ENCODE assay signal across 13 mouse cellular contexts in the genomic region with DNA sequence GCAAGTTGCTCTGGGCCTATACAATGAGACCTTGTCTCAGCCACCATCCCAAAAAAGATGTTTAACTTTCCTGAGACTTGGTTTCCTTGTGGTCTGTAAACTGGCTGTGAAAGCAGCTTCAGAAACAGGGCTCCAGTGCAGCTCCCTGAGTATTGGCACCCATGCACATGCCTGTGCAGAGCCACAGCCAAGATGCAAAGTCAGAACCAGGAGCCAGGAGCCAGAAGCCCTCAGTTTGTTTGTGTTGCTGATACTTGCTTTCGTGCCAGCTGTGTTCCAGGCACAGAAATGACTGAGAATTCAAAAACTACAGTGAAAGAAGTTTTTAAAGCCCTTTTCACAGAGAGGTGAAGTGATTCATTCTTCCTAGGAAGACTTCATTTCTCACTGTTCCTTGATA. TPM values are rescaled to one million over a fixed set of nuclear protein-coding genes. Genes with fewer than 3 reads are reported as not detected.
DNase-seq lines count a peak whose midpoint lies in the region; ATAC-seq and TF ChIP-seq lines count a peak whose summit lies in the region.
"Had no signal": no experiment of that assay in that cellular context is flagged by ENCODE, and none has a peak within 500 bp of the region (broad histone marks: within the 10 kb centered on the region; RNA-seq: fewer than 3 reads in every experiment).

No protein-coding gene starts in this region.

- TF ChIP-seq CTCF in lung, embryonic 14.5 days (IDR thresholded peaks at IDR 0.05; ENCODE audit: low read depth): no peak
- TF ChIP-seq CTCF in lung, adult 2 months (IDR thresholded peaks at IDR 0.05; ENCODE audit: insufficient read depth, low read length): no peak

- DNase-seq in adrenal gland, postnatal 10 days: peak; percentile 50
- DNase-seq in adrenal gland, postnatal 25 days: no peak
- DNase-seq in heart, postnatal 10 days: peak; percentile 43 to 48
- DNase-seq in lung, embryonic 14.5 days: peak; percentile 25
- no peak for DNase-seq in lung, adult 2 months
- peak; percentile 51 for DNase-seq in lung, postnatal 14 days
- DNase-seq in left cerebral cortex, postnatal 4 days: no peak
- DNase-seq: right cerebral cortex, postnatal 25 days; thymus, adult 18-20 months had no signal

- no peak overlapping the region for H3K27ac ChIP-seq in heart, embryonic 11.5 days (ENCODE audit: low read depth, low read length)
- H3K27ac ChIP-seq in lung, embryonic 14.5 days (ENCODE audit: low read depth): no peak overlapping the region
- H3K27ac ChIP-seq: liver, embryonic 12.5 days; midbrain, embryonic 13.5 days had no signal

- intact Hi-C loops in heart, postnatal 10 days (cut with DNase I): no loop called here
- intact Hi-C loops in left cerebral cortex, postnatal 4 days (cut with DNase I): no loop called here

- no peak for TF ChIP-seq POLR2A in lung, adult 2 months (IDR thresholded peaks at IDR 0.05; ENCODE audit: borderline replicate concordance, extremely low read depth, low read depth, low read length)

- ATAC-seq in heart, embryonic 11.5 days (replicated peaks; ENCODE audit: insufficient number of reproducible peaks, low FRiP score, low TSS enrichment): no peak
- no peak for ATAC-seq in lung, embryonic 14.5 days (ENCODE audit: insufficient read depth)
- ATAC-seq: inflammation-experienced regulatory T-cells, adult 6 months; liver, embryonic 12.5 days; midbrain, embryonic 13.5 days had no signal

- no peaks in the 10 kb centered on the region for H3K27me3 ChIP-seq in heart, embryonic 11.5 days (ENCODE audit: control insufficient read depth, insufficient read depth, low read length)
- H3K27me3 ChIP-seq in lung, embryonic 14.5 days (ENCODE audit: insufficient read depth, low read length): no peaks in the 10 kb centered on the region
- H3K27me3 ChIP-seq: liver, embryonic 12.5 days; midbrain, embryonic 13.5 days had no signal

- H3K4me2 ChIP-seq in heart, embryonic 11.5 days: no peak overlapping the region
- no peak overlapping the region for H3K4me2 ChIP-seq in lung, embryonic 14.5 days
- H3K4me2 ChIP-seq: liver, embryonic 12.5 days; midbrain, embryonic 13.5 days had no signal

- peaks cover 5% of the 10 kb centered on the region for H3K4me1 ChIP-seq in heart, embryonic 11.5 days (ENCODE audit: control insufficient read depth, insufficient read depth, low read length)
- no peaks in the 10 kb centered on the region; the same call in 1 of the 2 replicates for H3K4me1 ChIP-seq in lung, embryonic 14.5 days (ENCODE audit: insufficient read depth)
- peaks cover 15% of the 10 kb centered on the region for H3K4me1 ChIP-seq in lung, adult 2 months (ENCODE audit: control insufficient read depth, insufficient read depth, low read length)

- H3K4me3 ChIP-seq in heart, embryonic 11.5 days (ENCODE audit: low read depth, low read length): no peak overlapping the region
- H3K4me3 ChIP-seq in lung, embryonic 14.5 days (ENCODE audit: low read depth, low read length): no peak overlapping the region
- no peak overlapping the region for H3K4me3 ChIP-seq in lung, adult 2 months (replicated peaks; ENCODE audit: extremely low read depth, low read depth, low read length)
- H3K4me3 ChIP-seq: liver, embryonic 12.5 days; midbrain, embryonic 13.5 days had no signal

- H3K9ac ChIP-seq in heart, embryonic 11.5 days (ENCODE audit: low read depth, low read length): no peak overlapping the region
- no peak overlapping the region for H3K9ac ChIP-seq in lung, embryonic 14.5 days
- H3K9ac ChIP-seq: liver, embryonic 12.5 days; midbrain, embryonic 13.5 days had no signal

- no peaks in the 10 kb centered on the region for H3K9me3 ChIP-seq in heart, embryonic 11.5 days (replicated peaks; ENCODE audit: control insufficient read depth, low read length)
- H3K9me3 ChIP-seq in lung, embryonic 14.5 days (ENCODE audit: low read depth, low read length): no peaks in the 10 kb centered on the region
- H3K9me3 ChIP-seq: liver, embryonic 12.5 days; midbrain, embryonic 13.5 days had no signal

- no peaks in the 10 kb centered on the region for H3K36me3 ChIP-seq in heart, embryonic 11.5 days (ENCODE audit: control insufficient read depth, insufficient read depth, low read length)
- no peaks in the 10 kb centered on the region for H3K36me3 ChIP-seq in lung, embryonic 14.5 days (ENCODE audit: insufficient read depth)
- H3K36me3 ChIP-seq: liver, embryonic 12.5 days; midbrain, embryonic 13.5 days had no signal

- 61% methylated on average over 1 of the region's 1 CpGs for WGBS in heart, embryonic 11.5 days (ENCODE audit: insufficient replicate concordance)
- WGBS in lung, embryonic 14.5 days: 44% methylated on average over 1 of the region's 1 CpGs
- 26% methylated on average over 1 of the region's 1 CpGs for WGBS in lung, adult 2 months

RNA-seq across cellular contexts. Expression of gene Tnrc6b, which starts 6.3 kb away (rescaled TPM):
- 10 to 100 TPM; 44.6 to 66.8 TPM for total RNA-seq in adrenal gland, postnatal 10 days (2021)
- total RNA-seq in adrenal gland, postnatal 25 days (2021): 75.0 and 83.4 TPM in 2 replicates
- 10 to 100 TPM; 56.1 to 56.4 TPM for total RNA-seq in heart, postnatal 10 days (2021)
- 16.7 and 17.9 TPM in 2 replicates for polyA plus RNA-seq in heart, embryonic 11.5 days (2014; fragmentation: Nextera tagmentation; extraction: Ambion mirVana)
- polyA plus RNA-seq in lung, embryonic 14.5 days (2014; fragmentation: Nextera tagmentation; extraction: Ambion mirVana): 17.5 and 18.3 TPM in 2 replicates
- 16.6 TPM in 2 replicates for polyA plus RNA-seq in lung, adult 2 months (2012; rRNA removed)
- 100 to 1,000 TPM; 145 to 146 TPM for total RNA-seq in left cerebral cortex, postnatal 4 days (2021)

RNA-seq across cellular contexts. Expression of gene Fam83f, which starts 45.8 kb away (rescaled TPM):
- 1 to 10 TPM; 1.5 to 2.0 TPM for total RNA-seq in adrenal gland, postnatal 10 days (2021)
- 0.15 TPM in 1 of 2 replicates, not detected in the other for total RNA-seq in adrenal gland, postnatal 25 days (2021)
- under 1 TPM; 0.19 to 0.22 TPM for total RNA-seq in heart, postnatal 10 days (2021)
- polyA plus RNA-seq in heart, embryonic 11.5 days (2014; fragmentation: Nextera tagmentation; extraction: Ambion mirVana): 0.19 TPM in 1 of 2 replicates, not detected in the other
- polyA plus RNA-seq in lung, embryonic 14.5 days (2014; fragmentation: Nextera tagmentation; extraction: Ambion mirVana): 0.46 and 0.76 TPM in 2 replicates
- polyA plus RNA-seq in lung, adult 2 months (2012; rRNA removed): 1.2 and 2.2 TPM in 2 replicates
- total RNA-seq in left cerebral cortex, postnatal 4 days (2021): under 1 TPM; 0.44 to 0.52 TPM
- polyA plus RNA-seq: inflammation-experienced regulatory T-cells, adult 6 months had no signal

Comparison
In these comparisons a context has a peak if more than half of its experiments do, and no peak if none do; other contexts are left out.
1. DNase-seq: peak in adrenal gland, postnatal 10 days (single experiment), heart, postnatal 10 days (2 of 2), lung, embryonic 14.5 days (single experiment) and lung, postnatal 14 days (single experiment); none in adrenal gland, postnatal 25 days (single experiment), lung, adult 2 months (single experiment) and left cerebral cortex, postnatal 4 days (single experiment).